Mouse (Mus musculus): ENCODE results near the gene H2-Ob.

The H2-Ob gene

GRCm38 (mm10) chr17:34244656-34245055, 6.0 kb downstream of the H2-Ob start:
- DNase-seq (ENCODE audit: low read depth) = no peak

DNA sequence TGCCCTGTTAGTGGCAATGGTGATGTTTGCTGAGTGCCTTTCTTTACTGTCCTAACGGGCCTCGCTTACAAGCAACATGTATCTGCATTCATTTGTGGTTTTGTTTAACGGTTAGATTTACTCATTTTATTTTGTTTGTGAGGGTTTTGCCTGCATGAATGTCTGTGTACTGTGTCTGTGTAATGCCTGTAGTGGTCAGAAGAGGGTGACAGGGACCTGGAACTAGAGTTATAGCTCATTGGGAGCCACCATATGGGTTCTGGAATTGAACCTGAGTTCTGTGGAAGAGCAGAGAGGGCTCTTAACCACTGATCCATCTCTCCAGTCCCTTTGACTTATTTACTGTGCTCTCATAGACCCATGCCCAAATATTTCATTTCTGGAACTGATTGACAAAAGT, 8.3 kb downstream of the H2-Ob start:
- no peak for DNase-seq (ENCODE audit: low read depth)

- no peak for DNase-seq (ENCODE audit: low read depth)
Observed at GRCm38 (mm10) chr17:34248764-34249163, 10.1 kb downstream of the H2-Ob start.

- no peak for DNase-seq (ENCODE audit: low read depth)
Observed at GRCm38 (mm10) chr17:34249361-34249760, 10.7 kb downstream of the H2-Ob start.

GRCm38 (mm10) chr17:34249878-34250277, 11.2 kb downstream of the H2-Ob start:
- DNase-seq (ENCODE audit: low read depth) = peak; percentile 69

DNA sequence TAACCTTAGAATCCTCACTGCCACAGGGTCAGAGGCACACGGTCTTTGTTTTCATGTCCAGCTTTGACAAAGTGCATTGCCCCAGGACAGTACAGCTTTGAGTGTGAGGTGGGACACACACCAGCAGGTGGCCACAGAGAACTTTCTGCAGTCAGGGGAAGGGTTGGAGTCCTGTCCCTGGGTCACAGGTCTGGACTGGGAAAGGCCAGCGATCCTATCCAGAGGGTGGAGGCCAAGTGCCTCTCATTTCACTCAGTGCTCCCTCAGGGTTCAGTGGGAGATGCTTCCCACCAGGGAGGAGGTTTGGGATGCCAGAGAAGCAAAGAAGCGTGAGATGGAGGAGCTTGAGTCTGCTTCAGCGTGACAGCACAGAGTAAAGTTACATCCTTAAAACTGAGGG, 13.0 kb downstream of the H2-Ob start:
- no peak for DNase-seq (ENCODE audit: low read depth)

GRCm38 (mm10) chr17:34256501-34256900, 17.8 kb downstream of the H2-Ob start:
- DNase-seq (ENCODE audit: low read depth) = no peak

GRCm38 (mm10) chr17:34257594-34258375, 19.1 kb downstream of the H2-Ob start, which contains the start of gene H2-Ab1:
TSS of gene H2-Ab1 (plus strand) at chr17:34257689.
- DNase-seq (ENCODE audit: low read depth) = peak; percentile 83

DNA sequence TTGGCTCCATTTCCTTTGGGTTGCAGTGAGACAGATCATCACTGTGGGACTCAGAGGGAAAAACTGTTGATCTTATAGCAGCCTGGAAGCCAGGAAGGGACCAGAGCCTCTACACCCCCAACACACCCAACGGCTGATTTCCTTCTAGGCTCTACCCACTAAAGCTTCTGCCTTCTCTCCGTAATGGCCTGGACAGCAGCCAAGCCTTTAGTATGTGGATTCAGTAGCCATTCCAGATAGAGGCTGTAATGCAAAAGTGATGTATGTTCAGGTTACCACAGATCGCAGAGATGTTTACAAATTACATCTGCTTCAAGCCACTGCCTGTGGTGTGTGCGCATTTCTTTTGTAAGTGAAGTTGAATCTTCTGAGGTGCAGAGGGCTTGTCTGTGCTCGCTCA, 21.8 kb downstream of the H2-Ob start:
- DNase-seq (ENCODE audit: low read depth) = peak; percentile 34

GRCm38 (mm10) chr17:34261502-34261901, 22.8 kb downstream of the H2-Ob start:
- DNase-seq (ENCODE audit: low read depth) = peak; percentile 76

- DNase-seq (ENCODE audit: low read depth) = peak; percentile 71
Observed at GRCm38 (mm10) chr17:34263068-34263467, 24.4 kb downstream of the H2-Ob start.

DNA sequence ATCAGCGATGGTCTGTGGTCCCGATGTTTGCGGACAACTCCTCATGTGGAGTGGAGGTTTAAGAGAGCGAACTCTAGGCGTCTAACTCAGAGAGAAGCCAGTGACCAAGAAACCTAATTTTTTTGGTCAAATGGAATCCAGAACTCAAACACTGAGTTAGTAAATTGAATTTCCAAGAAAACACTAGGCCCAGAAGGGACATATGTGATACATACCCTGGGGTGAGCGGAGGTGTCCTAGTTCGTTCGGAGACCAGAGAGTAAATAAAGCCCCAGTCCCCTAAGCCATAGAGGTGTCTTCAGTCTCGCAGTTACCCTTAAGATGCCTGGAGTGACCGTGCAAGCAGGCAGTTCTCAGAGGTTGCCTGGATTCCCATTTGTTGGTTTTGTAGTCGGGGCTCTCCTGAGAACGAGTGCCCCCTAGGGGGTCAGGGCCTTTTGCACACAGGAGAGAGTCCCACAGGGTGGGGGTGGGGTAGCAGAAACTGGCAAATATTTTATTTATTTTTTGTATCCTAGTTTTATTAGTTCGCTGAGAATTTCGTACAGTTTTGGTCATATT, 25.2 kb downstream of the H2-Ob start:
- DNase-seq (ENCODE audit: low read depth) = no peak

DNA sequence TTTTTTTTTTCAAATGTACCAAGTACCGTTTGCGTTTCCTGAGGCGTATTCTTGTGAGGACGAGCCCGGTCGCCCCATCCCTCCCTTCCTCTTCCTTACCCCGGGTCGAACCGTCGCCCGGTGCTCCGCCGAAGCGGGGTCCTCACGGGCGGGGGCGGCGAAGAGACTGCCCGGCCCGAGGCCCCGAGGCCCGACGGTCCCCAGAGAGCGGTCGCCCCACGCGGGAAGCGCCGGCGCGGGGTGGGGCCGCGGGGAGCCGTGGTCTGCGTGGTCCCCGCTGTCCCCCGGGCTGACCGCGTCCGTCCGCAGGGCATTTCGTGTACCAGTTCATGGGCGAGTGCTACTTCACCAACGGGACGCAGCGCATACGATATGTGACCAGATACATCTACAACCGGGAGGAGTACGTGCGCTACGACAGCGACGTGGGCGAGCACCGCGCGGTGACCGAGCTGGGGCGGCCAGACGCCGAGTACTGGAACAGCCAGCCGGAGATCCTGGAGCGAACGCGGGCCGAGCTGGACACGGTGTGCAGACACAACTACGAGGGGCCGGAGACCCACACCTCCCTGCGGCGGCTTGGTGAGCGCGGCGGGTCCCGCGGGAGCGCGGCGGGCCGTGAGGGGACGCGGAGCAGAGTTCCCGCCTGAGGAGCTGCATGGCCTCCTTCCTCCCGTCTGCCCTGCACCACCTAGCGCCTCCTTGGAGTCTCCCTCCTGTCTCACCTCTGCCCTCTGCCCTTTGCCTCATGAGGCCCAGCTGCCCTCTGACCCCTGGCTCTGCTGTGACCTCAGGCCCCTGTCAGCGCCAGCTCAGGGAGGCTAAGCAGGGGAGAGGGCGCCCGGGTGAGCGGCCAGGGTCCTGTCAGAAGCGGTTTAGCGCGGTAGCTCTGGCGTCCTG, 26.0 kb downstream of the H2-Ob start:
- no peak for DNase-seq (ENCODE audit: low read depth)

GRCm38 (mm10) chr17:34268262-34268661, 29.6 kb downstream of the H2-Ob start:
- no peak for DNase-seq (ENCODE audit: low read depth)

DNA sequence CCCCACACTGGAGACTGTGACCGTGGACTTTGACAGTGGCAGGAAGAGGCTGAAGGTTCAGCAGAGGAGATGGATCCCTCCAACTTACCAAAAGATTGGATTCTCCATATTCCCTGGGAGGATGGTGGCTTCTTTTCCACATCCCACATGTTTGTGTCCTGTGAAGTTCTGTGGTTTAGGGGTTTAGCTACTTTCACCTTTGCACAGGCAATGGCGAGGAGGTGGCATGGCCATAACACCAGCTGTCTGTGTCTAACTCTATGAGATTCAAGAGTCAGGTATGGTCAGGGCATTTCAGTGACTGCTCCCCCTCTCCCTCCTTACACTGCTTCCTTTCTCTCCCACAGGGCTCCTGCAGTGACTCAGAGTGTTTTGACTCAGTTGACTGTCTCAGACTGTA, 30.0 kb downstream of the H2-Ob start:
- DNase-seq (ENCODE audit: low read depth) = no peak

DNA sequence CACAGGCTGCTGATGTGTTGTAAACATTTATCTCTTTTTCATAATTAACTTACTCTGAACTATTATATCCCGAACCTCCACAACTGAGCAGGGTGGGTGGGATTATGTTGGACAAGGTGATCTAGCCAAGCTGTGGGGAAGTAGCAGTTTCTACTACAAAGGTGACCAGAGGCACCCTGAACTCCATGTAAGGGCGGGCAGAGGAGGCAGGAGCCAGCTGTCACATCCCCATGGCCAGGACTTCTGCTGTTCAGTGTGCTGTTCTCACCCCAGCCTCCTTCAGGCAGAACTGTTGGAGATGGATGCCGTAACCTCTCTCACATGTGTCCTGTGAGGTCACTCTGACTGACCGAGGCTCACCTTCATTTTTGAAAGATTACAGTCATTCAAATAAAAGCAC, 31.1 kb downstream of the H2-Ob start:
- DNase-seq (ENCODE audit: low read depth) = no peak

DNA sequence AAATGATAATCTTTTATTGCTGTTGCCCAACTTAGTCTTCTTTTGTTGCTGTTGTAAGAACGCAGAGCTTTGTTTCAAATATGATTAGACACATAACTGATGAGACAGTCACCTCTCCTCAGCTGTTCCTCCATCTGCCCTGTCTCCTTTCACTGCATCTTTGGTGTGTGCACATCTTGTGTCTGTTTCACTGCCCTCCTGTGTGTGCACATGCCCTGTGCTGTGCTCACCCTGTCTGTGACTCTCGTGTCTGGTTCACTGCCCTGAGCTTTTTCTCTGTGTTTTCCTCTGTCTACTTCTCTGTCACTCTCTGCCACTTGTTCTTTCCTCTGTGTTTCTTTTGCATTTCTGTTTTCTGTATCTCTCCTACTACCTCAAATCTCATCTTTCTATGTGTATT, 31.5 kb downstream of the H2-Ob start:
- DNase-seq (ENCODE audit: low read depth) = no peak

DNA sequence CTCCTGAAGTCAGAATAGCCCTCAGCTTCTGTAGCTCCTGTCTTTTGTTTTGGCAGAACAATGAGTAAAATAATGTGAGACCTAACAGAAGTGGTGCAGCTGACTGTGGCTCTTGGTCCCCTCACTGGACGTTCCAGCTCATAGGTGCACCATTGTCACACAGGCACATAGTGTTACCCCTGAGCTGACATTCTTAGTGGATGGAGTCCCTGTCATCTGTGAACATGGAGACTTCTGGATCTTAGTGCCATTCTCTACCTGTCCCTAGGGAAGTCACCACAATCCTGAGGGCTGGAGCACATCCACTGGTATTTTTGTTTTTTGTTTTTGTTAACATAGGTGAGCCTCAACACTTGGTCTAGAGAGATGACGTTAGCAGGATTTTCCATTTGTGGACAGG, 32.2 kb downstream of the H2-Ob start:
- no peak for DNase-seq (ENCODE audit: low read depth)

DNA sequence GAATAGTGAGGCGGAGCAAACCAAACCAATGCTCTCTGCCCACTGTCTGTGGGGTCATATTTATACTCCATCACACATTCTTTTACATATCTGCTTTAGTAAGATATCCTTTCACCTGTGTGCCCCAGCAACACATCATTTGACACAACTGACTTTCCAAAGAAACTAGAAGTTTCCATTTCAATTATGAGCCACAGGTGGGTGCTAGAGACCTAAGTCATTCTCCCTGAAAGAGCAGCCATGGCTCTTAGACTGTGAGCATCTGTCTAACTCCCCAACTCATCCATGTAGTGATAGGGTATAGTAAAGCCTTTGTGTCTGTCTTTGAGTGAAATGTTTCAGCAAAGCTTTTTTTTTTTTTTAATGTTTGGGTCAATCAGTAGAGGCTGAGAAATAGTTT, 33.4 kb downstream of the H2-Ob start:
- no peak for DNase-seq (ENCODE audit: low read depth)

GRCm38 (mm10) chr17:34280499-34281038, 41.9 kb downstream of the H2-Ob start:
- DNase-seq (ENCODE audit: low read depth) = no peak

DNA sequence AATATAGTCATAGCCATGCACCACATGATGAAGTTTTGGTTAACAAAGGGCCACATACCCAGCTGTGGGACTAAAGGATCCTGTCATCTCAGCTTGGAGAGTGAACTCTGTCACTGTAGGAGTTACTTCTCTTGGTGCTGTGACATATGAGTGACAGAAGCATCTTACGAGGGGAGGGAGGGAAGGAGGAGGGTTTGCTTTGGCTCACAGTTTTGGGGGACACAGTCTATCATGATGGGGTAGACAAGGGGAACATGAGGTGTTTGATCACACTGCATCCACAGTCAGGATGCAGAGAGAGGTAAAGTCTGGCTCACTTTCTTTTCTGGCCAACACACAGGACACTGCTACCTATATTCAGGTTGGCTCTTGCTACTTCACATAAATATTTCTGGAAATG, 43.1 kb downstream of the H2-Ob start:
- no peak for DNase-seq (ENCODE audit: low read depth)

DNA sequence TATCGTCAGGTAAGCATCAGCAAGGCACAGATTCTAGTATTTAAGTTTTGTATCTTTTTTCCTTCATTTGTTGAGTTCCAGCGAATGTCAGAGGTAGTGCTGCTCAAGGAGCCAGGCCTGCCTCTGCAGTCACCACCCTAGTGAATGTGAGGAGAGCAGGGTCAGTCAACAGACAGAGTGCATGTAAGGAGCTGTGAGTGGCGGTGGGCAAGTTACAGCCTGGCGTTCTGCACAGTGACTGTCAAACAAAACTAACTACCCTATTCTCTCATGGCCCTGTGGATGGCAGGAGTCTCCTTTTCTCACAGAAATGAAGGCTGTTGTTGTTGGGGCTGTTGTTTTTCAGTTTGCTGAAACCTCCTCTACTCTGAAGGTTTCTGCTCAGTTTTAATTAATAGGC, 46.7 kb downstream of the H2-Ob start:
- DNase-seq (ENCODE audit: low read depth) = no peak

- no peak for DNase-seq (ENCODE audit: low read depth)
Observed at GRCm38 (mm10) chr17:34285848-34286247, 47.1 kb downstream of the H2-Ob start.
